Mouse (Mus musculus) liver, embryonic 12.5 days (tissue): Measurements from ENCODE around the gene Dlgap4. TPM values are rescaled to one million over a fixed set of nuclear protein-coding genes. Genes with fewer than 3 reads are reported as not detected.

Experiments used
- ATAC-seq: fragments of 200-750 bp; cut with Nextera tagmentation; 2 replicates; pipeline ENCODE4 v1.8.0; 2017; ENCODE audit warnings: moderate number of reproducible peaks, mild to moderate bottlenecking, moderate library complexity
- H3K27ac ChIP-seq: fragments of 300-500 bp; sonication (generic); 2 replicates; pipeline ENCODE4 v1.5.1; 2016; ENCODE audit warnings: mild to moderate bottlenecking
- H3K27me3 ChIP-seq: fragments of 300-500 bp; sonication (generic); replicated peaks from 2 replicates; pipeline ENCODE4 v1.6.1; 2016; ENCODE audit warnings: mild to moderate bottlenecking, moderate library complexity
- H3K36me3 ChIP-seq: fragments of 300-500 bp; sonication (generic); 2 replicates; pipeline ENCODE4 v1.6.1; 2016; ENCODE audit warnings: mild to moderate bottlenecking, moderate library complexity
- H3K4me1 ChIP-seq: fragments of 300-500 bp; sonication (generic); 2 replicates; pipeline ENCODE4 v1.6.1; 2016
- H3K4me2 ChIP-seq: fragments of 300-500 bp; sonication (generic); 2 replicates; pipeline ENCODE4 v1.6.1; 2016; ENCODE audit warnings: mild to moderate bottlenecking, moderate library complexity
- H3K4me3 ChIP-seq: fragments of 300-500 bp; sonication (generic); 2 replicates; pipeline ENCODE4 v1.5.1; 2016; ENCODE audit warnings: mild to moderate bottlenecking, moderate library complexity
- H3K9ac ChIP-seq: fragments of 300-500 bp; sonication (generic); 2 replicates; pipeline ENCODE4 v1.6.1; 2016; ENCODE audit warnings: mild to moderate bottlenecking, moderate library complexity
- H3K9me3 ChIP-seq: fragments of 300-500 bp; sonication (generic); replicated peaks from 2 replicates; pipeline ENCODE4 v1.6.1; 2016; ENCODE audit warnings: mild to moderate bottlenecking, moderate library complexity
- whole genome bisulfite sequencing: fragments of 180-500 bp; shearing (Covaris S2); methylation state at CpG from one replicate; pipeline ENCODE4 v1.1.7; 2016; ENCODE audit not compliant: insufficient replicate concordance; 5-methylcytosine and 5-hydroxymethylcytosine counted together
- polyA plus RNA-seq: library from polyadenylated mRNA; unstranded; fragments of >200 nt; fragmentation: Nextera tagmentation; extraction: Ambion mirVana; gene quantifications from 2 replicates; pipeline ENCODE4 v1.2.1, GENCODE M21; 2016

The Dlgap4 gene
- polyA plus RNA-seq, 1 experiment from 2014 or later = 28.7 TPM

DNA sequence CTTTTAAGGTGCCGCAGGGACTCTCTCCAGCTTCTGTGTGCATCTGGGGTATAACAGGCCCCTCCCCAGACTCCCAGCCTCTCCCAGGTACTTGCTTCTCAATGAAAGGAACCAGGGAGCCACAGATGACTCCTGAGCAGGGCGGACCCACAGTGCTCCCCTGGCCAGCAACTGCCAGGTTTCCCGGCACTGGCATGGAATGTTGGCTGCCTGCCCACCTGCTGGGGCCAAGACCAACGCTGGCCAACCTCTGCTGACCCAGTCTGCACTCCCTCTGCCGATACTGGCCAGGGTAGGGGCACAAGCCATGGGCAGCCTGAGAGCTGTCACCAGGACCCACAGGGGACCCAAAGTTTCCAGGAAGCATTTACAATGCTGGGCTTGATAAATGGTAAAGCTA, 7.9 kb downstream of the Dlgap4 start:
- no peak overlapping the region for H3K9ac ChIP-seq
- H3K27ac ChIP-seq = no peak overlapping the region
- ATAC-seq = no peak
- H3K4me2 ChIP-seq = no peak overlapping the region
- H3K4me1 ChIP-seq = no peaks in the 10 kb centered on the region
- 45% methylated on average over 5 of the region's 5 CpGs for WGBS
- no peaks in the 10 kb centered on the region for H3K9me3 ChIP-seq
- no peaks in the 10 kb centered on the region for H3K36me3 ChIP-seq
- no peak overlapping the region for H3K4me3 ChIP-seq
- H3K27me3 ChIP-seq = peaks cover 52% of the 10 kb centered on the region

DNA sequence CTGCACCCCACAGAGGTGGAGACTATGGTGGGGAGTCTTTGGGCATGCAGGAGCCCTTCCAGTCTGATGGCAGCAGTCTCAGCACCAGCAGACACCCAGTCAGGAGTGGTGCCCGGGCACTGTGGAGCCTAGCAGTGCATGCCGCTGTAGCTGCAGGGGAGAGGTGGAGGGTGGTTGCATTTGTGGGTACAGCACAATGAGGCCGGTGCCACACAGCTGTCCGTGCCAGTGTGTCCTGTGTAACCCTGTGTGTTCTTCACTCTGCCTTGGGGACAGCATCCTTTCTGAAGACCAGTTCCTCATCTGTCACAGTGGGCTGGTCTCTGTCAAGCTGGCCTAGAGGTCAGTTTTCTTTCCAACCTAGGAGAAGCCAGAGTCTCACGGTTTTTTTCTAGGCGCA, 8.7 kb downstream of the Dlgap4 start:
- 74% methylated on average over 6 of the region's 6 CpGs for WGBS
- peaks cover 45% of the 10 kb centered on the region for H3K27me3 ChIP-seq
- no peak overlapping the region for H3K9ac ChIP-seq
- no peaks in the 10 kb centered on the region for H3K9me3 ChIP-seq
- no peak overlapping the region for H3K27ac ChIP-seq
- H3K4me2 ChIP-seq = no peak overlapping the region
- no peak overlapping the region for H3K4me3 ChIP-seq
- H3K36me3 ChIP-seq = no peaks in the 10 kb centered on the region
- ATAC-seq = no peak
- no peaks in the 10 kb centered on the region for H3K4me1 ChIP-seq

DNA sequence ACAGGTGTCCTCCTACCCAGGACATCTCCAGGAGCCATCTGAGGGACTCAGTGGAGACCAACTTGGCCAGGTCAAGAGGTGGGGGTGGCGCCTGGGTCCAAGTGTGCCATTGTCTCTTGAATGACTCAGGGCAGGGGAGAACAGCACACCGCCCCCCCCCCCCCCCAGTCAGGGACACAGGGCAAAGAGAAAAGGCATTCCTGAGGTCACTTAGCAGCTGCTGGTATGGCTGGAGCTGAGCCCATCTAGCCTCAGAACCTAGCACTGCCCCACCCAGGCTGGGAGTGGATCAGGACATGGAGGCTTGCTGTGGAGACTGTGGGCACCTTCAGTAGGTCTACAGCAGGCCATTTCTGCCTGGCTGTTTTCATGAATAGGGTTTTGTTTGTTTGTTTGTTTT, 9.7 kb downstream of the Dlgap4 start:
- WGBS = 73% methylated on average over 2 of the region's 2 CpGs
- no peak overlapping the region for H3K4me3 ChIP-seq

DNA sequence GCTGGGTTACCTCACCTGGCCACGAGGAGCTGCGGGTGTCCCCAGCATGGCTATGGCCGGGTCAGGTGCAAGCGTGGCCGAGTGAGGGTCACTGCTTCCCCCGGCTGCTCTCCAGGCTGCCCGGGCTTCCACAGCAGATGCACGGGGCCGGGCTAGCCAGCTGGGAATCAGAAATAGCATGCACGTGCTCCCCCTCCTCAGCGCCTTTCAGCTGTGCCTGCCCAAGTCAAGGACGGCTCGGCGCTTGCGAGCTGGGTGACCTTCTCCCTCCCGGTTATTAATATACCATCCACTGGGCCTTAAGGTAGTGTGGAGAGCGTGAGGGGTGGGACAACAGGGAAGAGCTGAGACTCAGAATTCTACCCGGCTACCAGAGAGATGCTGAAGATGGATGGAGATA, 11.8 kb downstream of the Dlgap4 start:
- 72% methylated on average over 18 of the region's 18 CpGs for WGBS

More for the DNA sequence above, 9.7 kb downstream of the Dlgap4 start:
- Histone ChIP-seq H3K9me3 (no peaks in the 10 kb centered on the region), H3K27me3 (peaks cover 34% of the 10 kb centered on the region), H3K36me3 (no peaks in the 10 kb centered on the region), H3K27ac (no peak overlapping the region), H3K4me1 (no peaks in the 10 kb centered on the region), H3K4me2 (no peak overlapping the region), H3K9ac (no peak overlapping the region)
- ATAC-seq = no peak

DNA sequence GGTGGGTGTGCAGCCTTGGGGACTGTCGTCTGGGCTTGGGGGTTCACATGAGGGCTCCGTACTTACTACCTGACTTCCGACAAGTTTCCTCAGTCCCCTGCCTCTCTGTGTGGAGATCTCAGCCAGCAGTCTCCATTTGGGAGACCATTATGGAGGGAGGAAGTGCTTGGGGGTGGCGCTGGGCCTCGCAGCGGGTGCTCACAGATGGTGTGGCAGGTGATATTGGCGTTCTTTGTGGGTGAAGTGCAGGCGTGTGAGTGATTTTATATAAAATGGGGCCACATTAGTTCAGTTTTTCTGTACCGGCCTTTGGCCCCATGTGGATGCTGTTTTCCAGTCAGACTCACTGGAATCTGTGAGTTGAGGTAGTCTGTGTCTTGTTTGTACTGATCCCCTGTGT, 12.6 kb downstream of the Dlgap4 start:
- Histone ChIP-seq H3K9me3 (0 out of 2 replicates have a peak, but pooled peaks cover 6% of the 10 kb centered on the region), H3K4me3 (no peak overlapping the region), H3K4me2 (no peak overlapping the region), H3K36me3 (no peaks in the 10 kb centered on the region), H3K4me1 (no peaks in the 10 kb centered on the region), H3K27me3 (0 out of 2 replicates have a peak, but pooled peaks cover 13% of the 10 kb centered on the region), H3K27ac (no peak overlapping the region), H3K9ac (no peak overlapping the region)
- 64% methylated on average over 9 of the region's 9 CpGs for WGBS
- ATAC-seq = no peak

More for the DNA sequence above, 11.8 kb downstream of the Dlgap4 start:
- no peaks in the 10 kb centered on the region for H3K36me3 ChIP-seq
- no peak overlapping the region for H3K4me2 ChIP-seq
- no peak for ATAC-seq
- no peaks in the 10 kb centered on the region for H3K4me1 ChIP-seq
- 0 out of 2 replicates have a peak, but pooled peaks cover 4% of the 10 kb centered on the region for H3K9me3 ChIP-seq
- peaks cover 13% of the 10 kb centered on the region; the same call in 1 of the 2 replicates for H3K27me3 ChIP-seq
- no peak overlapping the region for H3K27ac ChIP-seq
- no peak overlapping the region for H3K4me3 ChIP-seq
- no peak overlapping the region for H3K9ac ChIP-seq

DNA sequence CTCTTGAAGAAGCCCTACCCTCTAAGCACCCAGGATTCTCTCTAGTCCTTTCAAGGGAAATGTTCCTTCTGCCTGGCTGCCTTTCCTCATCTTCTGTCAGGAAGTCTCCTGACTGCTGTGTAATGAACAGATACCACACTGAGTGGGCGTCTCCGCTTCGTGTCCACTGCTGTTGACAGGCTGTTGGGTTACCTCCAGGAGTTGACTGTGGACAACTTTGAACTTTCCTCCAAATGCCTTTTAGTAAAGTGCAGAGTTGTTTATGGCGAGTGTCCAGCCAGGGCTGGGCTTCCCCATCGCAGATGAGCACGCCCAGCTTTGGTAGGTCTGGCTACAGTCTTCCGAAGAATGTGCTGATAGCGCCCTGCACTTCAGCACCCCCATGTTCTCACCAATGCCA, 13.0 kb downstream of the Dlgap4 start:
- 0 out of 2 replicates have a peak, but pooled peaks cover 10% of the 10 kb centered on the region for H3K27me3 ChIP-seq
- WGBS = 67% methylated on average over 8 of the region's 8 CpGs
- no peaks in the 10 kb centered on the region for H3K36me3 ChIP-seq
- no peaks in the 10 kb centered on the region for H3K4me1 ChIP-seq
- no peak overlapping the region for H3K4me3 ChIP-seq
- H3K9ac ChIP-seq = no peak overlapping the region
- H3K9me3 ChIP-seq = 0 out of 2 replicates have a peak, but pooled peaks cover 6% of the 10 kb centered on the region
- no peak overlapping the region for H3K27ac ChIP-seq
- no peak for ATAC-seq
- H3K4me2 ChIP-seq = no peak overlapping the region

- no peak for ATAC-seq
Observed at GRCm38 (mm10) chr2:156627917-156628316, 14.4 kb downstream of the Dlgap4 start.

GRCm38 (mm10) chr2:156630288-156630687, 16.8 kb downstream of the Dlgap4 start:
- no peak overlapping the region for H3K27ac ChIP-seq
- no peak overlapping the region for H3K4me2 ChIP-seq
- H3K4me3 ChIP-seq = no peak overlapping the region
- H3K36me3 ChIP-seq = no peaks in the 10 kb centered on the region
- ATAC-seq = no peak
- H3K27me3 ChIP-seq = peaks cover 4% of the 10 kb centered on the region; the same call in 1 of the 2 replicates
- 0 out of 2 replicates have a peak, but pooled peaks cover 6% of the 10 kb centered on the region for H3K9me3 ChIP-seq
- no peaks in the 10 kb centered on the region for H3K4me1 ChIP-seq
- 52% methylated on average over 1 of the region's 1 CpGs for WGBS
- H3K9ac ChIP-seq = no peak overlapping the region

More at GRCm38 (mm10) chr2:156627917-156628316, 14.4 kb downstream of the Dlgap4 start:
- WGBS = 43% methylated on average over 17 of the region's 17 CpGs
- H3K4me1 ChIP-seq = no peaks in the 10 kb centered on the region
- no peak overlapping the region for H3K9ac ChIP-seq
- H3K27ac ChIP-seq = no peak overlapping the region
- H3K27me3 ChIP-seq = 0 out of 2 replicates have a peak, but pooled peaks cover 6% of the 10 kb centered on the region
- no peaks in the 10 kb centered on the region for H3K36me3 ChIP-seq
- H3K4me3 ChIP-seq = no peak overlapping the region
- H3K4me2 ChIP-seq = no peak overlapping the region
- H3K9me3 ChIP-seq = 0 out of 2 replicates have a peak, but pooled peaks cover 6% of the 10 kb centered on the region

DNA sequence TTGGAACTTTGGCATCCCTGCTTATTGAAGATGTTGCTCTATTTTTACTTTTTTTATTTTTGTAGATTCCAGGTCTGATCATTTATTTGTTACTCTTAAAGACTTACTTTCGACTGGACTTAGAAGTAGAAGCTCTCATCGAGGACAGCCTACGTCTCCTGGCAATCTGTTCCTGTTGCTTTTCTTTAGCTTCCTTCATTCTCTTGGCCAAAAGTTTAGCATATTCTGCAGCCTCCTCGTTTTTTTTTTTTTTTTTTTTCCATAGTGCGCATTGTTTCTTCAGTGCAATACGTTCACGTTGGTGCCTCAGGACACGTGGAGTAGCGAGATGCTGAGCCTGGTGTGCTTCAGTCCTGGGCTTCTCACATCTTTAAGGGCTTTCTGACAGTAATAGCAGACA, 19.2 kb downstream of the Dlgap4 start:
- no peaks in the 10 kb centered on the region for H3K4me1 ChIP-seq
- H3K27ac ChIP-seq = no peak overlapping the region
- no peak overlapping the region for H3K4me3 ChIP-seq
- no peak for ATAC-seq
- peaks cover 4% of the 10 kb centered on the region; the same call in 1 of the 2 replicates for H3K27me3 ChIP-seq
- H3K4me2 ChIP-seq = no peak overlapping the region
- no peaks in the 10 kb centered on the region for H3K36me3 ChIP-seq
- H3K9ac ChIP-seq = no peak overlapping the region
- H3K9me3 ChIP-seq = 0 out of 2 replicates have a peak, but pooled peaks cover 6% of the 10 kb centered on the region
- 67% methylated on average over 9 of the region's 9 CpGs for WGBS

GRCm38 (mm10) chr2:156635091-156635490, 21.6 kb downstream of the Dlgap4 start:
- Histone ChIP-seq H3K27ac (no peak overlapping the region), H3K27me3 (peaks cover 4% of the 10 kb centered on the region; the same call in 1 of the 2 replicates), H3K9ac (no peak overlapping the region), H3K4me2 (no peak overlapping the region), H3K9me3 (0 out of 2 replicates have a peak, but pooled peaks cover 4% of the 10 kb centered on the region), H3K4me1 (no peaks in the 10 kb centered on the region), H3K4me3 (no peak overlapping the region), H3K36me3 (no peaks in the 10 kb centered on the region)
- ATAC-seq = no peak
- 74% methylated on average over 9 of the region's 9 CpGs for WGBS

DNA sequence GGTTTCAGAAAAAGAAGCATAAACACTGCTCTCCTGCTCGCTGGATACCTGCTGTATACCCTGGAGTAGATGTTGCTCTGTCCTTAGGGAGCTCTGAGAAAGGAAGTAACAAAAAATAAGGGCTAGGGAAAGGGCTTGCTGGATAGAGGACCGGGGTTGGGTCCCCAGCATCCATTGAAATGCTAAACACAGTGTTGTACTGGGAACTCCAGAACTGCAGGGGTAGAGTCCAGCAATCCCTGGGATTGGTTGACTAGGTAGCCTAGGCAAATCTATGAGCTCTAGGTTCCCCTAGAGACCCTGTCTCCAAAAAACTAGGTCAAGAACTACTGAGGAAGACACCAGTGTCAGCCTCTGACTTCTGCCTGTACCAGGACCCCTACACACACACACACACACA, 27.6 kb downstream of the Dlgap4 start:
- Histone ChIP-seq H3K9ac (no peak overlapping the region), H3K4me2 (no peak overlapping the region), H3K9me3 (no peaks in the 10 kb centered on the region), H3K27ac (no peak overlapping the region), H3K4me1 (no peaks in the 10 kb centered on the region), H3K36me3 (no peaks in the 10 kb centered on the region), H3K4me3 (no peak overlapping the region), H3K27me3 (peaks cover 19% of the 10 kb centered on the region)
- 42% methylated on average over 2 of the region's 2 CpGs for WGBS
- ATAC-seq = no peak

DNA sequence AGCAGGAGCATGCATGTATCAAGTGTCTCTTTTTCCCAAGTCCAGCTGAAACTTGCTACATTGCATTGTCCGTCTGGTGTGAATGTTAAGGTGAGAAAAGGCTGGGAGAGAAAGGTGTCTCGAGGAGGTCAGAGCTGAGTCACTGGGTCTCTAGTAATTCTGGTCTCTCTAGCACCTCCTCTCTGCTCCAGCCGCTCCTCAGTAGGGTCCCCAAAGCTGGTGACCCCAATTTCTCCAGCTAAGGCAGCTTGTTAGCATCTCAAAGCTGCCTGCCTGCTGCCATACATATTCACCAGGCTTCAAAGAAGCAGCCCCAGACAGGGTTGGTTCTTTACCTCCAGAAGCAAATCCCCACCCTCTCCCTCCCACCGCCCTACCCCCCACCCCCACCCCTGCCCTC, 29.4 kb downstream of the Dlgap4 start:
- Histone ChIP-seq H3K4me1 (no peaks in the 10 kb centered on the region), H3K27me3 (peaks cover 19% of the 10 kb centered on the region), H3K36me3 (no peaks in the 10 kb centered on the region), H3K4me3 (no peak overlapping the region), H3K9ac (no peak overlapping the region), H3K4me2 (no peak overlapping the region), H3K27ac (no peak overlapping the region), H3K9me3 (no peaks in the 10 kb centered on the region)
- no peak for ATAC-seq
- WGBS = 16% methylated on average over 4 of the region's 4 CpGs

DNA sequence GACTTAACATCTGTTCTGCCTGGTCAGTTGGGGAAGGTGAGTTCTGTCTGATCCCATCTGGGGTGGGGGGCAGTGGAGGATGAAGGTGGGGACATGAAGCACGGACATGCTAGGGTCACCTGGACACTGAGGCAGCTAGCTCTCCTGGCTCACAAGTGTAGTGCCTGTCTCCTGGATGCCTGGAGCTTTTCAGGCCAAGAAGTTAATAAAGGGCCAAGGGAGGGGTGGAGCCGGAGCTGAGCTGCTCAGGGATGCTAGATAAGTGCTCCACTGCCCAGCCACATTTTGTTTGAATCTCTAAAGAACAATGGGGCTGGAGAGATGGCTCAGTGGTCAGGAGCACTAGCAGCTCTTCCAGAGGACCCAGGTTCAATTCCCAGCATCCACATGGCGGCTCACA, 29.9 kb downstream of the Dlgap4 start:
- 47% methylated on average over 3 of the region's 3 CpGs for WGBS
- ATAC-seq = no peak
- no peaks in the 10 kb centered on the region for H3K36me3 ChIP-seq

More for the DNA sequence above, 29.9 kb downstream of the Dlgap4 start:
- peaks cover 20% of the 10 kb centered on the region for H3K27me3 ChIP-seq
- no peaks in the 10 kb centered on the region for H3K9me3 ChIP-seq
- H3K27ac ChIP-seq = no peak overlapping the region
- H3K4me2 ChIP-seq = no peak overlapping the region
- H3K4me3 ChIP-seq = no peak overlapping the region
- no peaks in the 10 kb centered on the region for H3K4me1 ChIP-seq
- H3K9ac ChIP-seq = no peak overlapping the region
